Mouse (Mus musculus) central nervous system, embryonic 11.5 days (tissue): ENCODE results near the gene Foxa1. TPM values are rescaled to one million over a fixed set of nuclear protein-coding genes. Genes with fewer than 3 reads are reported as not detected.

Source experiments
- polyA plus RNA-seq: library from polyadenylated mRNA; depleted of rRNA; stranded (reverse); fragments of >200 nt; gene quantifications from 2 replicates; pipeline ENCODE4 v1.2.3, GENCODE M21; 2012; rRNA removed

Foxa1 gene
- polyA plus RNA-seq = 5.1 and 5.9 TPM in 2 replicates

GRCm38 (mm10) chr12:57546415-57547201 lies at the start of gene Foxa1:
Gene Foxa1 (minus strand): TSS chr12:57546916.

DNA sequence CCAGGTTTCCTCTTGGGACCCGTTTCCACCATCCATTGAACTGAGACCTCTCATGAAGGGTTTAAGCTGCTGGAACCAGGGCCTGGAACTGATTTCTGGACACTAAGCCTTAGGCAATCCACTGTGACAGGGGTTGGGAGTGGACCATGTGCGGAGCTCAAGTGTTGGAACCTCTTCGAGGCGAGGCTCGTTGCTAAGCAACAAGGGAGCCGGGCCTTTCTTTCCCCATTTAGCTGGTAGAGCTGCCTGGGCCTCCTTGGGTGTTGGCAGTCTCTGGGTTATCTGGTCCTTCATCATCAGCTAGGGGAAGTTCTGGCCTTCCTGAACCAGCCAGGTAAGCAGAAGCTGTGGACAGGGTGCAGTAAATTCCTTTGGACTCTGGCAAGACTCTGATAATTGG lies 17.2 kb upstream of the Foxa1 start, which contains the start of gene Ttc6:
Gene Ttc6, plus strand, starts transcription at position 205 of the 400 bp plus-strand sequence.

Other genes with a start within 250 kb of the Foxa1 start
- 1.0 and 1.3 TPM in 2 replicates for gene Ttc6, start 17.2 kb upstream of the Foxa1 start, polyA plus RNA-seq